Mouse (Mus musculus) CD4-positive helper T cell, adult 2 months (primary cell): ENCODE results near the gene Tank.

Experiments used
- DNase-seq: peaks from one replicate; pipeline ENCODE4 v3.0.0-alpha.2; 2012; ENCODE audit warnings: low read depth, missing footprints, low spot score

Tank gene

GRCm38 (mm10) chr2:61580091-61580490 is 1.7 kb downstream of the Tank start:
- DNase-seq = no peak

GRCm38 (mm10) chr2:61580555-61581080 is 2.2 kb downstream of the Tank start:
- DNase-seq = peak; percentile 24

- peak; percentile 21 for DNase-seq
Observed at GRCm38 (mm10) chr2:61582578-61583315, 4.4 kb downstream of the Tank start.

GRCm38 (mm10) chr2:61585447-61585846 is 7.1 kb downstream of the Tank start:
- DNase-seq = peak; percentile 37

GRCm38 (mm10) chr2:61586166-61586565 is 7.8 kb downstream of the Tank start:
- DNase-seq = no peak

- peak; percentile 20 for DNase-seq
Observed at GRCm38 (mm10) chr2:61590751-61591150, 12.4 kb downstream of the Tank start.

- peak; percentile 30 for DNase-seq
Observed at GRCm38 (mm10) chr2:61592095-61592494, 13.7 kb downstream of the Tank start.

GRCm38 (mm10) chr2:61592699-61593029 is 14.3 kb downstream of the Tank start:
- DNase-seq = no peak

GRCm38 (mm10) chr2:61593030-61593811 is 14.8 kb downstream of the Tank start:
- DNase-seq = peak; percentile 94

- DNase-seq = peak; percentile 69
Observed at GRCm38 (mm10) chr2:61593871-61594304, 15.5 kb downstream of the Tank start.

GRCm38 (mm10) chr2:61599730-61600129 is 21.3 kb downstream of the Tank start:
- no peak for DNase-seq

- no peak for DNase-seq
Observed at GRCm38 (mm10) chr2:61603461-61603860, 25.1 kb downstream of the Tank start.

GRCm38 (mm10) chr2:61606942-61607341 is 28.6 kb downstream of the Tank start:
- DNase-seq = no peak

GRCm38 (mm10) chr2:61623996-61624395 is 45.6 kb downstream of the Tank start:
- no peak for DNase-seq

- DNase-seq = no peak
Observed at GRCm38 (mm10) chr2:61630864-61631555, 52.6 kb downstream of the Tank start.

- DNase-seq = peak; percentile 29
Observed at GRCm38 (mm10) chr2:61635099-61635498, 56.7 kb downstream of the Tank start.

GRCm38 (mm10) chr2:61638182-61638581 is 59.8 kb downstream of the Tank start:
- no peak for DNase-seq

- DNase-seq = peak; percentile 50
Observed at GRCm38 (mm10) chr2:61642452-61643368, 64.3 kb downstream of the Tank start.

GRCm38 (mm10) chr2:61651206-61651605 is 72.8 kb downstream of the Tank start:
- no peak for DNase-seq

- DNase-seq = no peak
Observed at GRCm38 (mm10) chr2:61651640-61652039, 73.3 kb downstream of the Tank start.

- DNase-seq = no peak
Observed at GRCm38 (mm10) chr2:61655046-61655381, 76.6 kb downstream of the Tank start.
